Mouse (Mus musculus) ES-Bruce4 (cell line): ENCODE results near the gene Wwc2. TPM values are rescaled to one million over a fixed set of nuclear protein-coding genes. Genes with fewer than 3 reads are reported as not detected.

ENCODE experiments used
- H3K27ac ChIP-seq: 2 replicates; pipeline ENCODE4 v1.5.1; 2012; ENCODE audit warnings: low read length, inconsistent platforms; ENCODE audit not compliant: insufficient read depth
- H3K27me3 ChIP-seq: 2 replicates; pipeline ENCODE4 v1.6.1; 2012; ENCODE audit warnings: mild to moderate bottlenecking, low read length, inconsistent platforms; ENCODE audit not compliant: control insufficient read depth, poor library complexity, insufficient read depth, severe bottlenecking
- H3K36me3 ChIP-seq: 2 replicates; pipeline ENCODE4 v1.6.1; 2012; ENCODE audit warnings: inconsistent platforms, mild to moderate bottlenecking, low read length, moderate library complexity; ENCODE audit not compliant: control insufficient read depth, poor library complexity, insufficient read depth, severe bottlenecking
- H3K4me1 ChIP-seq: one replicate; pipeline ENCODE4 v1.8.1; 2011; ENCODE audit warnings: low read length; ENCODE audit not compliant: control insufficient read depth, insufficient read depth
- H3K4me3 ChIP-seq: 2 replicates; pipeline ENCODE4 v1.5.1; 2011; ENCODE audit warnings: low read depth, mild to moderate bottlenecking, low read length
- H3K9ac ChIP-seq: 2 replicates; pipeline ENCODE4 v1.6.1; 2012; ENCODE audit warnings: low read depth, mild to moderate bottlenecking, inconsistent platforms; ENCODE audit not compliant: poor library complexity, severe bottlenecking
- H3K9me3 ChIP-seq: replicated peaks from 2 replicates; pipeline ENCODE4 v1.6.1; 2012; ENCODE audit warnings: mild to moderate bottlenecking, low read length, inconsistent platforms; ENCODE audit not compliant: control insufficient read depth, poor library complexity, insufficient read depth, severe bottlenecking
- CTCF ChIP-seq: IDR thresholded peaks from one replicate; pipeline ENCODE4 v1.8.1; 2011; ENCODE audit warnings: low read depth, low read length
- EP300 ChIP-seq: IDR thresholded peaks from 2 replicates; pipeline ENCODE4 v1.6.1; 2011; ENCODE audit warnings: low read depth, low read length; ENCODE audit not compliant: insufficient read depth
- POLR2A ChIP-seq: IDR thresholded peaks from one replicate; pipeline ENCODE4 v1.8.1; 2011; ENCODE audit warnings: low read length; ENCODE audit not compliant: insufficient read depth
- polyA plus RNA-seq: library from polyadenylated mRNA; stranded (reverse); fragments of >200 nt; gene quantifications from 2 replicates; pipeline ENCODE4 v1.2.4, GENCODE M21; 2011; ENCODE audit warnings: low read depth; ENCODE audit not compliant: missing spikeins, insufficient read depth, insufficient read length

Gene Wwc2
- polyA plus RNA-seq, 1 experiment, result 42.2 TPM

DNA sequence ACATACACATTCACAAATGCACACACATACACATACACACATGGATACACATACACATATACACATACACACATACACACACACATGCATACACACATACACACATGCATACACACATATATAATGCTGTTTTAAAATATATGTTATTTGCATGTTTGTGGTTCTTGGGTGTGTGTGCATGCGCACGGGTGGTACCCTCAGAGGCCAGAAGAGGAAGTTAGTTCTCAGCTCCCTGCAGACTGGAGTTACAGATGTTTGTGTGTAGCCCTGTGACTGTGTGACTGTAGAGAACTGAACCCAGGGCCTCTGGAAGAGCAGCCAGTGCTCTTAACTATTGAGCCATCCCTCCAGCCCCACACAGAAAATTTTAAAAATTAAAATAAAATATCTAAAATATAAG is 29.0 kb upstream of the Wwc2 start:
- Histone ChIP-seq H3K4me1 (no peaks in the 10 kb centered on the region), H3K27me3 (no peaks in the 10 kb centered on the region), H3K9ac (no peak overlapping the region), H3K4me3 (no peak overlapping the region), H3K27ac (no peak overlapping the region), H3K9me3 (no peaks in the 10 kb centered on the region), H3K36me3 (no peaks in the 10 kb centered on the region)
- TF ChIP-seq POLR2A (no peak), EP300 (no peak), CTCF (no peak)

DNA sequence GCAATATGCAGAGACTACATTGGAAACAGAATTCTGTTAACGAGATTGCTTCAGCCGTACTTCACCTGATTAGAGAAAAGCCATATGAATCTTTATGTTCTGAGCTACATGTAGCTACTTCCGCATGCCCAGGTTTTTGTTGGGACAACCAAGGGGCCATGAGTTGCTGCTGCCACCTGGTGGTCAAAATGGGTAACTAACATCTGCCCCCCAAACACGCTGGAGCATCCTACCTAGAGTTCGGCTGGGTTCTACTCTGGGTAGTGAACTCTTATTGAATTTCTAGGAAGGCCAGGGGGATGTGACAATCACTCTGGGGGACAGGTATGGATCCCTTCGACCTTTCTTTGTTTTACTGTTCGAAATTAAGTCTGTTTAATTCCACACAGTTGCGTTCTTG is 25.8 kb upstream of the Wwc2 start:
- no peaks in the 10 kb centered on the region for H3K9me3 ChIP-seq
- no peak overlapping the region for H3K4me3 ChIP-seq

DNA sequence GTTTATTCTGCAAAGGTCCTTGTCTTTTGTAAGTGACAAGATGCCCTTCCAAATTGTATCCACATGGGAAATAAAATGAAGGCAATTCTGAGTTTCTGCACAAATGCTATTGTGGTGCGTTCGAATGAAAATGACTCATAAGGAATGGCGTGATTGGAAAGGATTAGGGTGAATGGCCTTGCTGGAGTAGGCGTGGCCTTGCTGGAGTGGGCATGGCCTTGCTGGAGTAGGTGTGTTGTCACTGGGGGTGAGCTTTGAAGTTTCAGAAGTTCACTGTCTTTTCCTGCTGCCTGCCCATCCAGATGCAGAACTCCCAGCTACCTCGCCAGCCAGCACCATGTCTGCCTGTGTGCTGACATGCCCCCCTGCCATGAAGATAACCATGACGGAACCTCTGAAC is 23.7 kb upstream of the Wwc2 start:
- no peak overlapping the region for H3K4me3 ChIP-seq
- no peaks in the 10 kb centered on the region for H3K36me3 ChIP-seq
- TF ChIP-seq EP300, result no peak
- TF ChIP-seq POLR2A, result no peak
- no peak for TF ChIP-seq CTCF
- no peaks in the 10 kb centered on the region for H3K4me1 ChIP-seq
- no peaks in the 10 kb centered on the region for H3K9me3 ChIP-seq
- no peak overlapping the region for H3K9ac ChIP-seq
- no peaks in the 10 kb centered on the region for H3K27me3 ChIP-seq
- no peak overlapping the region for H3K27ac ChIP-seq

More for the DNA sequence above, 25.8 kb upstream of the Wwc2 start:
- Histone ChIP-seq H3K36me3 (no peaks in the 10 kb centered on the region), H3K4me1 (no peaks in the 10 kb centered on the region), H3K27ac (no peak overlapping the region), H3K27me3 (no peaks in the 10 kb centered on the region), H3K9ac (no peak overlapping the region)
- TF ChIP-seq CTCF, result peak; percentile 90
- TF ChIP-seq POLR2A, result no peak

DNA sequence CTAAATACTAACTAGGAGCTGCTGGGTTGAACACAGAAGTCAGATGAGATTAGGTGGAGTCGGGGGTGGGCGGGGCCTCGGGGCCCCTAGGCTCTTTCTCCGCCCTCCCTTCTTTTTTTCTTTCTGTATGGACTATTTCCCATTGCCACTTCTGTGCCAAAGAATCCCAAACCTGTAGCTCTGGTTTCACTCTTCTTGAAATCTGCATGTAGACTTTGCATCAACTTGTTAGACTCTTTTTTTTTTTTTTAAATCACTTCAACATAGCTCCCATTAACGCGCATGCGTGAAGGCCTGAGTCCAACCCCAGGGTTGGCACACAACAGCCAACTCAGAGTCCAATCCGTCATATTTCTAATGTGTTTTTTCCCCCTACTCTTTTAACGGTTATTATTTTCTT is 22.6 kb upstream of the Wwc2 start:
- no peak for TF ChIP-seq EP300
- no peak for TF ChIP-seq POLR2A
- TF ChIP-seq CTCF, result no peak
- no peaks in the 10 kb centered on the region for H3K9me3 ChIP-seq
- H3K4me1 ChIP-seq, result no peaks in the 10 kb centered on the region
- no peaks in the 10 kb centered on the region for H3K27me3 ChIP-seq
- no peak overlapping the region for H3K9ac ChIP-seq
- no peak overlapping the region for H3K27ac ChIP-seq
- H3K36me3 ChIP-seq, result no peaks in the 10 kb centered on the region
- H3K4me3 ChIP-seq, result no peak overlapping the region

DNA sequence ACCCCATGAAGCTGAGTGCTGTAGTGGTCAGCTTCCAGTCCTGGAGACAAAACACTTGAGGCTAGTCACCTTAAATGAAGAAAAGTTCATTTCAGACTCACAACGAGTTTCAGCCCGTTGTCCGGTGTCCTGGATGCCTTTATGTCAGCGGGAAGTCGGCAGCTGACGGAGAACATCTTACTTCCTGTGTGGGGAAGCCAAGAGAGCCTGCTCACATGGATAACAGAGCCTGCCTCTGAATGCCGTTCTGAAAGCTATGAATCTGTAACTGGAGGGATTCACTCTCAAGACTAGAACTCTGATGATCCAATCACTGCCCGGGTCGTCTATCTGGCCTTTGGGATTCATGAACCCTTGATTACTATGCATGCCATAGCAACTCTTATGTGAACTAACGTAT is 21.1 kb upstream of the Wwc2 start:
- no peaks in the 10 kb centered on the region for H3K36me3 ChIP-seq
- H3K4me3 ChIP-seq, result no peak overlapping the region
- H3K9me3 ChIP-seq, result no peaks in the 10 kb centered on the region
- no peak overlapping the region for H3K9ac ChIP-seq
- no peaks in the 10 kb centered on the region for H3K4me1 ChIP-seq
- no peak overlapping the region for H3K27ac ChIP-seq
- H3K27me3 ChIP-seq, result no peaks in the 10 kb centered on the region
- TF ChIP-seq POLR2A, result no peak
- no peak for TF ChIP-seq CTCF
- TF ChIP-seq EP300, result no peak

DNA sequence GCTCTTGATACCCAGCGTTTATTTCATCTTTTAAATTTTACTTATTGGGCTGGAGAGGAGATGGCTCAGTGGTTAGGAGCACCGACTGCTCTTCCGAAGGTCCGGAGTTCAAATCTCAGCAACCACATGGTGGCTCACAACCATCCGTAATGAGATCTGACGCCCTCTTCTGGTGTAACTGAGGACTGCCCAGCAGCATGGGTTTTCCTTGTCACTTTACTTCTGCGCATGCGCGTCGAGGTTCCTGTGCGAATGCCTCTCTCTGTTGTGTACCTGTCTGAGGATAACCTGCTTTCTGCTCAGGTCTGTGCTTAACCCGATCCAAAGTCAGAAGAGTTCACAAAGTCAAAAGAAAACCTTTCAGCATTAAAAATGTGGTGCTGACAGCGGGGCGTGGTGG is 20.3 kb upstream of the Wwc2 start:
- Histone ChIP-seq H3K27me3 (no peaks in the 10 kb centered on the region), H3K4me1 (no peaks in the 10 kb centered on the region), H3K27ac (no peak overlapping the region), H3K4me3 (no peak overlapping the region), H3K9ac (no peak overlapping the region), H3K9me3 (no peaks in the 10 kb centered on the region), H3K36me3 (no peaks in the 10 kb centered on the region)
- TF ChIP-seq EP300 (no peak), POLR2A (no peak), CTCF (peak; percentile 55)

DNA sequence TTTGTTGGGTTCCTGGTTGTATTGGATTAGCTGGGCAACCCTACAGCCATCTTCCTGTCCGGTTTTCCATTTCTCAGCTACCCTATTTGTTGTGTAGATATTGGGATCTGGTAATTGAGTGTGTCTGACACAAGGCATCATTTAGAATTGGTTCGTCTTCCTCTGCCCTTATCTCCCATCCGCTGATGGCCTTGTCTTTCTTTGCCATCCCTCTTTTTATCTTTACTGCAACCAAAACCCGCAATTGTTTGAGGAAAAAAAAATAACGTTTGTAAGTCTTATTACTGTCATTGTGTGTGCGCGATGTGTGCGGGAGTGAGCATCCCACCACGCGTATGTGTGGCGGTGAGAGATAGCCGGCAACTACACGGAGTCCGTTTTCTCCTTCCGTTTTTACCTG is 18.7 kb upstream of the Wwc2 start:
- Histone ChIP-seq H3K4me3 (no peak overlapping the region), H3K27me3 (no peaks in the 10 kb centered on the region), H3K9ac (no peak overlapping the region), H3K9me3 (no peaks in the 10 kb centered on the region), H3K27ac (no peak overlapping the region), H3K4me1 (no peaks in the 10 kb centered on the region), H3K36me3 (no peaks in the 10 kb centered on the region)
- TF ChIP-seq POLR2A (no peak), EP300 (no peak)
